In genomic region chr8:117362438-117362726, GRCm38 (mm10) we compare ENCODE assay signal across 18 mouse cellular contexts.
DNase-seq lines count a peak whose midpoint lies in the region; ATAC-seq and TF ChIP-seq lines count a peak whose summit lies in the region.
"Had no signal": no experiment of that assay in that cellular context is flagged by ENCODE, and none has a peak within 500 bp of the region (broad histone marks: within the 10 kb centered on the region; RNA-seq: fewer than 3 reads in every experiment).

No protein-coding gene starts in this region.

- H3K4me1 ChIP-seq in heart, embryonic 16.5 days (ENCODE audit: control insufficient read depth, insufficient read depth, low read length), result peaks cover 34% of the 10 kb centered on the region
- peaks cover 20% of the 10 kb centered on the region for H3K4me1 ChIP-seq in heart, adult 2 months (ENCODE audit: control insufficient read depth, insufficient read depth, low read length)
- peaks cover 84% of the 10 kb centered on the region for H3K4me1 ChIP-seq in liver, embryonic 12.5 days
- H3K4me1 ChIP-seq in liver, embryonic 11.5 days (replicated peaks; ENCODE audit: control insufficient read depth, insufficient read depth, low read length), result peaks cover 45% of the 10 kb centered on the region
- H3K4me1 ChIP-seq in liver, embryonic 15.5 days (replicated peaks), result peaks cover 92% of the 10 kb centered on the region
- H3K4me1 ChIP-seq: midbrain, embryonic 12.5 days had no signal

- intact Hi-C loops in heart, adult 2 months (cut with DNase I), result loop anchor here (2.0 to 10.0 kb wide), 2 partner anchors 16 to 108 kb away; partner anchors contain the start of gene Cmip

- H3K4me2 ChIP-seq in heart, embryonic 16.5 days (ENCODE audit: low read depth, low read length), result no peak overlapping the region
- H3K4me2 ChIP-seq in liver, embryonic 12.5 days, result no peak overlapping the region
- no peak overlapping the region for H3K4me2 ChIP-seq in liver, embryonic 11.5 days
- no peak overlapping the region for H3K4me2 ChIP-seq in liver, embryonic 15.5 days
- H3K4me2 ChIP-seq: embryonic facial prominence, embryonic 15.5 days; midbrain, embryonic 12.5 days had no signal

- 0 out of 2 replicates have a peak overlapping the region, but pooled peaks have one; percentile 14 for H3K27ac ChIP-seq in heart, embryonic 16.5 days (ENCODE audit: low read length)
- H3K27ac ChIP-seq in heart, adult 2 months, result no peak overlapping the region
- 0 out of 2 replicates have a peak overlapping the region, but pooled peaks have one; percentile 12 for H3K27ac ChIP-seq in liver, embryonic 12.5 days
- no peak overlapping the region for H3K27ac ChIP-seq in liver, embryonic 11.5 days (ENCODE audit: low read depth, low read length)
- peak overlapping the region; percentile 6; the same call in 1 of the 2 replicates for H3K27ac ChIP-seq in liver, embryonic 15.5 days (replicated peaks)
- H3K27ac ChIP-seq: embryonic facial prominence, embryonic 15.5 days; hindbrain, postnatal 0 days; left cerebral cortex, adult 2 months; midbrain, embryonic 12.5 days had no signal

- no peaks in the 10 kb centered on the region for H3K36me3 ChIP-seq in heart, embryonic 16.5 days (ENCODE audit: control insufficient read depth, insufficient read depth)
- H3K36me3 ChIP-seq in heart, adult 2 months (ENCODE audit: control insufficient read depth, insufficient read depth, low read length), result no peaks in the 10 kb centered on the region
- 0 out of 2 replicates have a peak, but pooled peaks cover 4% of the 10 kb centered on the region for H3K36me3 ChIP-seq in liver, embryonic 12.5 days
- H3K36me3 ChIP-seq in liver, embryonic 11.5 days (ENCODE audit: control insufficient read depth, insufficient read depth, low read length), result no peaks in the 10 kb centered on the region
- H3K36me3 ChIP-seq in liver, embryonic 15.5 days (replicated peaks), result no peaks in the 10 kb centered on the region
- H3K36me3 ChIP-seq: midbrain, embryonic 12.5 days had no signal

- no peak for TF ChIP-seq POLR2A in heart, adult 2 months (IDR thresholded peaks at IDR 0.05; ENCODE audit: insufficient read depth, low read depth, low read length)

- DNase-seq in heart, adult 2 months, result no peak
- no peak for DNase-seq in liver, embryonic 11.5 days (ENCODE audit: low spot score)
- DNase-seq in 416B (ENCODE audit: low read depth), result peak; percentile 91
- no peak for DNase-seq in ovary, adult 18-20 months (ENCODE audit: low spot score)
- no peak for DNase-seq in frontal cortex, postnatal 14 days (ENCODE audit: low spot score in 2 of 2)
- DNase-seq: adrenal gland, adult 8-10 months; B cell, adult 2 months; heart, postnatal 14 days; lung, postnatal 10 days; spleen, adult 18-20 months had no signal

- peak; percentile 29; the same call in 1 of the 2 replicates for ATAC-seq in heart, embryonic 16.5 days (replicated peaks; ENCODE audit: extremely low read depth, insufficient read depth, low FRiP score)
- no peak for ATAC-seq in liver, embryonic 12.5 days
- ATAC-seq in liver, embryonic 11.5 days (replicated peaks; ENCODE audit: low FRiP score), result no peak
- no peak for ATAC-seq in liver, embryonic 15.5 days (ENCODE audit: insufficient read depth)
- ATAC-seq: hindbrain, postnatal 0 days had no signal

- WGBS in heart, embryonic 16.5 days, result 31% methylated on average over 2 of the region's 2 CpGs
- 40% methylated on average over 2 of the region's 2 CpGs for WGBS in heart, adult 2 months
- WGBS in liver, embryonic 12.5 days (ENCODE audit: insufficient replicate concordance), result 36% methylated on average over 2 of the region's 2 CpGs
- 22% methylated on average over 2 of the region's 2 CpGs for WGBS in liver, embryonic 11.5 days
- WGBS in liver, embryonic 15.5 days (ENCODE audit: insufficient replicate concordance), result 39% methylated on average over 2 of the region's 2 CpGs

- no peak overlapping the region for H3K4me3 ChIP-seq in heart, embryonic 16.5 days (ENCODE audit: low read length)
- H3K4me3 ChIP-seq in heart, adult 2 months, result no peak overlapping the region
- no peak overlapping the region for H3K4me3 ChIP-seq in liver, embryonic 12.5 days
- no peak overlapping the region for H3K4me3 ChIP-seq in liver, embryonic 11.5 days (ENCODE audit: low read depth, low read length)
- no peak overlapping the region for H3K4me3 ChIP-seq in liver, embryonic 15.5 days (replicated peaks)
- H3K4me3 ChIP-seq: embryonic facial prominence, embryonic 15.5 days; left cerebral cortex, adult 2 months; midbrain, embryonic 12.5 days; myocyte had no signal

- TF ChIP-seq EP300 in heart, adult 2 months (IDR thresholded peaks at IDR 0.05; ENCODE audit: insufficient read depth, low read depth, low read length), result no peak

- no peaks in the 10 kb centered on the region for H3K79me2 ChIP-seq in heart, adult 2 months (replicated peaks; ENCODE audit: control insufficient read depth, insufficient read depth, low read length)

- H3K9ac ChIP-seq in heart, embryonic 16.5 days (ENCODE audit: low read length), result no peak overlapping the region
- no peak overlapping the region for H3K9ac ChIP-seq in heart, adult 2 months (ENCODE audit: low read depth, low read length)
- H3K9ac ChIP-seq in liver, embryonic 12.5 days, result no peak overlapping the region
- no peak overlapping the region for H3K9ac ChIP-seq in liver, embryonic 11.5 days (ENCODE audit: low read depth, low read length)
- no peak overlapping the region for H3K9ac ChIP-seq in liver, embryonic 15.5 days
- H3K9ac ChIP-seq: embryonic facial prominence, embryonic 15.5 days; midbrain, embryonic 12.5 days had no signal

- no peak for TF ChIP-seq CTCF in heart, adult 2 months (IDR thresholded peaks at IDR 0.05)

- no peaks in the 10 kb centered on the region for H3K9me3 ChIP-seq in heart, embryonic 16.5 days (replicated peaks; ENCODE audit: control insufficient read depth, low read length)
- H3K9me3 ChIP-seq in liver, embryonic 12.5 days (replicated peaks), result no peaks in the 10 kb centered on the region
- H3K9me3 ChIP-seq in liver, embryonic 11.5 days (ENCODE audit: control insufficient read depth, low read length), result no peaks in the 10 kb centered on the region
- no peaks in the 10 kb centered on the region for H3K9me3 ChIP-seq in liver, embryonic 15.5 days (replicated peaks)
- H3K9me3 ChIP-seq: embryonic facial prominence, embryonic 15.5 days; midbrain, embryonic 12.5 days had no signal

- H3K27me3 ChIP-seq in heart, embryonic 16.5 days (ENCODE audit: control insufficient read depth, insufficient read depth, low read length), result no peaks in the 10 kb centered on the region
- H3K27me3 ChIP-seq in heart, adult 2 months (ENCODE audit: control insufficient read depth, insufficient read depth, low read length), result no peaks in the 10 kb centered on the region
- H3K27me3 ChIP-seq in liver, embryonic 12.5 days (replicated peaks), result no peaks in the 10 kb centered on the region
- no peaks in the 10 kb centered on the region for H3K27me3 ChIP-seq in liver, embryonic 11.5 days (replicated peaks; ENCODE audit: control insufficient read depth, insufficient read depth, low read length)
- H3K27me3 ChIP-seq in liver, embryonic 15.5 days, result no peaks in the 10 kb centered on the region
- H3K27me3 ChIP-seq: embryonic facial prominence, embryonic 15.5 days; midbrain, embryonic 12.5 days had no signal

Comparison
In these comparisons a context has a peak if more than half of its experiments do, and no peak if none do; other contexts are left out.
1. H3K27ac ChIP-seq: peak in heart, embryonic 16.5 days (single experiment), liver, embryonic 12.5 days (single experiment) and liver, embryonic 15.5 days (single experiment); none in heart, adult 2 months (single experiment) and liver, embryonic 11.5 days (single experiment).